Mouse (Mus musculus) neural tube, embryonic 12.5 days (tissue): ENCODE measurements around the gene Micu1. TPM values are rescaled to one million over a fixed set of nuclear protein-coding genes. Genes with fewer than 3 reads are reported as not detected.

Experiments
- ATAC-seq: fragments of 200-750 bp; cut with Nextera tagmentation; 2 replicates; pipeline ENCODE4 v1.8.0; 2017; ENCODE audit warnings: low read depth, mild to moderate bottlenecking, moderate TSS enrichment, moderate library complexity; ENCODE audit not compliant: low FRiP score
- H3K27ac ChIP-seq: fragments of 300-500 bp; sonication (generic); 2 replicates; pipeline ENCODE4 v1.5.1; 2016
- H3K27me3 ChIP-seq: fragments of 300-500 bp; sonication (generic); replicated peaks from 2 replicates; pipeline ENCODE4 v1.6.1; 2016; ENCODE audit warnings: mild to moderate bottlenecking
- H3K36me3 ChIP-seq: fragments of 300-500 bp; sonication (generic); 2 replicates; pipeline ENCODE4 v1.6.1; 2016; ENCODE audit warnings: mild to moderate bottlenecking
- H3K4me1 ChIP-seq: fragments of 300-500 bp; sonication (generic); 2 replicates; pipeline ENCODE4 v1.6.1; 2016
- H3K4me2 ChIP-seq: fragments of 300-500 bp; sonication (generic); replicated peaks from 2 replicates; pipeline ENCODE4 v1.6.1; 2016; ENCODE audit warnings: mild to moderate bottlenecking
- H3K4me3 ChIP-seq: fragments of 300-500 bp; sonication (generic); 2 replicates; pipeline ENCODE4 v1.5.1; 2016
- H3K9ac ChIP-seq: fragments of 300-500 bp; sonication (generic); 2 replicates; pipeline ENCODE4 v1.6.1; 2016; ENCODE audit warnings: mild to moderate bottlenecking
- H3K9me3 ChIP-seq: fragments of 300-500 bp; sonication (generic); 2 replicates; pipeline ENCODE4 v1.6.1; 2016; ENCODE audit warnings: mild to moderate bottlenecking
- WGBS: fragments of 180-500 bp; shearing (Covaris S2); methylation state at CpG from one replicate; pipeline ENCODE4 v1.1.7; 2016; 5-methylcytosine and 5-hydroxymethylcytosine counted together
- polyA plus RNA-seq: library from polyadenylated mRNA; unstranded; fragments of >200 nt; fragmentation: Nextera tagmentation; extraction: Ambion mirVana; gene quantifications from 2 replicates; pipeline ENCODE4 v1.2.1, GENCODE M21; 2016

Gene Micu1
- polyA plus RNA-seq, 1 experiment from 2014 or later: 75.6 TPM

- no peak overlapping the region for H3K9ac ChIP-seq
- no peak for ATAC-seq
- 93% methylated on average over 10 of the region's 10 CpGs for WGBS
- peaks cover 15% of the 10 kb centered on the region for H3K4me1 ChIP-seq
- no peaks in the 10 kb centered on the region for H3K27me3 ChIP-seq
- no peak overlapping the region for H3K4me3 ChIP-seq
- peaks cover 6% of the 10 kb centered on the region for H3K36me3 ChIP-seq
- no peaks in the 10 kb centered on the region for H3K9me3 ChIP-seq
- H3K27ac ChIP-seq: no peak overlapping the region
- no peak overlapping the region for H3K4me2 ChIP-seq
Observed at GRCm38 (mm10) chr10:59884327-59885173, 182.3 kb downstream of the Micu1 start.

- Histone ChIP-seq H3K27ac (no peak overlapping the region), H3K27me3 (no peaks in the 10 kb centered on the region), H3K4me1 (peaks cover 16% of the 10 kb centered on the region), H3K36me3 (peaks cover 13% of the 10 kb centered on the region), H3K9me3 (no peaks in the 10 kb centered on the region), H3K4me3 (no peak overlapping the region), H3K9ac (no peak overlapping the region), H3K4me2 (no peak overlapping the region)
- ATAC-seq: no peak
- 94% methylated on average over 14 of the region's 14 CpGs for WGBS
Observed at GRCm38 (mm10) chr10:59885174-59886080, 183.2 kb downstream of the Micu1 start.

GRCm38 (mm10) chr10:59886081-59886466 is 183.8 kb downstream of the Micu1 start:
- Histone ChIP-seq H3K9me3 (no peaks in the 10 kb centered on the region), H3K27ac (no peak overlapping the region), H3K27me3 (no peaks in the 10 kb centered on the region), H3K4me2 (no peak overlapping the region), H3K4me1 (peaks cover 10% of the 10 kb centered on the region), H3K9ac (no peak overlapping the region), H3K4me3 (no peak overlapping the region), H3K36me3 (peaks cover 19% of the 10 kb centered on the region)
- WGBS: 94% methylated on average over 1 of the region's 1 CpGs
- no peak for ATAC-seq

GRCm38 (mm10) chr10:59887432-59887831 is 185.2 kb downstream of the Micu1 start:
- H3K4me2 ChIP-seq: no peak overlapping the region
- H3K36me3 ChIP-seq: peaks cover 31% of the 10 kb centered on the region
- H3K9me3 ChIP-seq: no peaks in the 10 kb centered on the region
- peaks cover 8% of the 10 kb centered on the region; the same call in 1 of the 2 replicates for H3K4me1 ChIP-seq
- H3K9ac ChIP-seq: no peak overlapping the region
- WGBS: 93% methylated on average over 5 of the region's 5 CpGs
- no peak overlapping the region for H3K27ac ChIP-seq
- ATAC-seq: no peak
- H3K4me3 ChIP-seq: no peak overlapping the region
- no peaks in the 10 kb centered on the region for H3K27me3 ChIP-seq

GRCm38 (mm10) chr10:59889339-59889738 is 187.1 kb downstream of the Micu1 start:
- H3K9me3 ChIP-seq: no peaks in the 10 kb centered on the region
- H3K27ac ChIP-seq: no peak overlapping the region
- peaks cover 8% of the 10 kb centered on the region; the same call in 1 of the 2 replicates for H3K4me1 ChIP-seq
- ATAC-seq: no peak
- no peak overlapping the region for H3K4me2 ChIP-seq
- H3K27me3 ChIP-seq: no peaks in the 10 kb centered on the region
- peaks cover 44% of the 10 kb centered on the region for H3K36me3 ChIP-seq
- WGBS: 88% methylated on average over 7 of the region's 7 CpGs
- H3K9ac ChIP-seq: no peak overlapping the region
- H3K4me3 ChIP-seq: no peak overlapping the region

- Histone ChIP-seq H3K9ac (no peak overlapping the region), H3K4me2 (no peak overlapping the region), H3K4me1 (peaks cover 9% of the 10 kb centered on the region; the same call in 1 of the 2 replicates), H3K4me3 (no peak overlapping the region), H3K27ac (no peak overlapping the region), H3K36me3 (peaks cover 42% of the 10 kb centered on the region), H3K27me3 (no peaks in the 10 kb centered on the region), H3K9me3 (no peaks in the 10 kb centered on the region)
- no peak for ATAC-seq
- WGBS: 90% methylated on average over 15 of the region's 15 CpGs
Observed at GRCm38 (mm10) chr10:59889953-59890751, 187.9 kb downstream of the Micu1 start.

GRCm38 (mm10) chr10:59892977-59893376 is 190.7 kb downstream of the Micu1 start:
- H3K4me2 ChIP-seq: no peak overlapping the region
- H3K4me1 ChIP-seq: peaks cover 28% of the 10 kb centered on the region
- no peak overlapping the region for H3K4me3 ChIP-seq
- no peak overlapping the region for H3K9ac ChIP-seq
- no peaks in the 10 kb centered on the region for H3K9me3 ChIP-seq
- peaks cover 59% of the 10 kb centered on the region for H3K36me3 ChIP-seq
- H3K27me3 ChIP-seq: no peaks in the 10 kb centered on the region; the same call in 1 of the 2 replicates
- no peak for ATAC-seq
- H3K27ac ChIP-seq: no peak overlapping the region
- WGBS: 48% methylated on average over 6 of the region's 6 CpGs

GRCm38 (mm10) chr10:59894251-59895160 is 192.2 kb downstream of the Micu1 start:
- H3K27ac ChIP-seq: no peak overlapping the region
- no peak for ATAC-seq
- H3K9me3 ChIP-seq: no peaks in the 10 kb centered on the region
- H3K4me3 ChIP-seq: no peak overlapping the region
- 82% methylated on average over 25 of the region's 25 CpGs for WGBS
- no peaks in the 10 kb centered on the region; the same call in 1 of the 2 replicates for H3K27me3 ChIP-seq
- peaks cover 62% of the 10 kb centered on the region for H3K36me3 ChIP-seq
- no peak overlapping the region for H3K4me2 ChIP-seq
- H3K4me1 ChIP-seq: peaks cover 43% of the 10 kb centered on the region
- no peak overlapping the region for H3K9ac ChIP-seq

GRCm38 (mm10) chr10:59895460-59896186 is 193.3 kb downstream of the Micu1 start:
- Histone ChIP-seq H3K9me3 (no peaks in the 10 kb centered on the region), H3K4me3 (no peak overlapping the region), H3K27me3 (no peaks in the 10 kb centered on the region; the same call in 1 of the 2 replicates), H3K36me3 (peaks cover 53% of the 10 kb centered on the region), H3K4me2 (no peak overlapping the region), H3K27ac (no peak overlapping the region), H3K9ac (no peak overlapping the region), H3K4me1 (peaks cover 51% of the 10 kb centered on the region)
- 95% methylated on average over 17 of the region's 17 CpGs for WGBS
- ATAC-seq: no peak

- no peaks in the 10 kb centered on the region for H3K9me3 ChIP-seq
- no peak for ATAC-seq
- H3K27ac ChIP-seq: 0 out of 2 replicates have a peak overlapping the region, but pooled peaks have one; percentile 51
- H3K4me1 ChIP-seq: peaks cover 56% of the 10 kb centered on the region
- 0 out of 2 replicates have a peak overlapping the region, but pooled peaks have one; percentile 33 for H3K9ac ChIP-seq
- peak overlapping the region; percentile 39; the same call in 1 of the 2 replicates for H3K4me2 ChIP-seq
- H3K27me3 ChIP-seq: no peaks in the 10 kb centered on the region; the same call in 1 of the 2 replicates
- 92% methylated on average over 4 of the region's 4 CpGs for WGBS
- no peak overlapping the region for H3K4me3 ChIP-seq
- H3K36me3 ChIP-seq: peaks cover 50% of the 10 kb centered on the region
Observed at GRCm38 (mm10) chr10:59896211-59896610, 193.9 kb downstream of the Micu1 start.
